Mouse (Mus musculus): ENCODE data around the gene Gpr87.
"Not testable (repeated sequence)": the region's sequence is repeated elsewhere in the genome, so short reads cannot be mapped to it uniquely, and the experiment has no call there.

Gene Gpr87

DNA sequence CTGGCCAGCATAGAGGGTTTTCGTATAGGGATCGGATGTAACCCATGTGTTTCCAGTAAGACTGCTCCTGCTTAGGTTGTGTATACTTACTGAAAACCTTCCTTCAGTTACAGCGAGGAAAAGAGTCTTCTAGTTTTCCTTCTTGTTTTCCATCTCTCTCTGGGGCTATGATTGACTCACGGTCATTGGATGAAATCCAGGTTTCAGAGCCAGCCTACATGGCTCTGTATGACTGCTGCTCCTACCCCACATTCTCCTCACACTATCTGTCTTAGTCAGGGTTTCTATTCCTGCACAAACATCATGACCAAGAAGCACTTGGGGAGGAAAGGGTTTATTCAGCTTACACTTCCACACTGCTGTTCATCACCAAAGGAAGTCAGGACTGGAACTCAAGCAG is 54.0 kb downstream of the Gpr87 start:
- intact Hi-C loops (cut with DNase I): not testable (repeated sequence)

GRCm38 (mm10) chr3:59140115-59140514 is 54.8 kb downstream of the Gpr87 start:
- intact Hi-C loops (cut with DNase I): no loop called here

DNA sequence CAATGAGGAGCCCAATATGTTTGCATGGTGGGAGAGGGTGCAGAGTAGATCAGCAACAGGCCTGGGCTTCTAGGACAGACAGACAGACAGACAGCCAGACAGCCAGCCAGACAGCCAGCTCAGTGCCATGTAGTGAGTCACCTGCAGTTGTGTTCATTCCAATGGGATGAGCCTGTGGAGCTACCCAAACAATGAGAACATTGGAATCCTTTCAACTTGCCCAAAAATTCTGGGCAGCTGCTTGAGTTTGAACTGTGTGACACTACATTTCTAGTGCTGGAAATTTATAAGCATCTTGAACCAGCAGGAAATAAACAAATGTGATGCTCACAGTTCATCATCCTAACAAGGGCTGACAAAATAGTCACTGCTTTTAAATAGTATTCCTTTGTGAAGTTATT is 55.3 kb downstream of the Gpr87 start:
- intact Hi-C loops (cut with DNase I): no loop called here

GRCm38 (mm10) chr3:59138946-59139468 is 55.9 kb downstream of the Gpr87 start:
- intact Hi-C loops (cut with DNase I): no loop called here

DNA sequence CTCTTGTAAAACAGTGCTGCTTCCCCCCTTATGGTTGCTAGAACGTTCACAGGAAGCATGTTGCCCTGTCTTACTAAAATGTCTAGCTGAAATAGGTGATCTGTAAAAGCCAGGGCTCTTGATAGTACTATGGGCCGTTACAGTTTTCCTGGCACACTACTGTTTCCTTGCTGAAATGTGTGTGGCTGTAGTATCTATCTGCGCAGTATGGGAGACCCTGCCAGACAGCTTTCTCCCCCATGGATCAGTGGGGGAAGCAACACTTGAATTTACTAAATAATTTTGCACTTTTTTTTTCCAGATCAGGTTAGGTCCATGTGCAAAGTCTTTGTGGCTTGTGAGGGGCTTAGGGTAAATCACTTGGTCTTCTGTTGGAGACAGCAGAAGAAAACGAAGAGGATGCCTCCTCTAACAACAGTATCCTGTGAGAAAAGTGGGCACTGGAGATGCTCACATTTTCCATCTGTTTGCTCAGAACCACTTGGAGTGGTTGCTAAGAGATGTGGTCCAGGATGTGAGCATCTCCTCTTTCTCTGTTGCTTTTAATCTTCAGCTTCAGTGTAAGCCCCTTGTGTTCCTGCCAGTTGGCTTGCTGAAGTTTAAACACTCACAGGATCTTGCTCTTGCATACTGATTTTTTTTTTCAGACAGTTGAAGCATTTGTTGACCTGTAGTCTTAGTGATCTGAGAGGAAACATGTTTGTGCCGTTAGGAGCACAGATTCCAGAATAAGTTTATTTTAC is 58.8 kb downstream of the Gpr87 start:
- intact Hi-C loops (cut with DNase I): no loop called here

DNA sequence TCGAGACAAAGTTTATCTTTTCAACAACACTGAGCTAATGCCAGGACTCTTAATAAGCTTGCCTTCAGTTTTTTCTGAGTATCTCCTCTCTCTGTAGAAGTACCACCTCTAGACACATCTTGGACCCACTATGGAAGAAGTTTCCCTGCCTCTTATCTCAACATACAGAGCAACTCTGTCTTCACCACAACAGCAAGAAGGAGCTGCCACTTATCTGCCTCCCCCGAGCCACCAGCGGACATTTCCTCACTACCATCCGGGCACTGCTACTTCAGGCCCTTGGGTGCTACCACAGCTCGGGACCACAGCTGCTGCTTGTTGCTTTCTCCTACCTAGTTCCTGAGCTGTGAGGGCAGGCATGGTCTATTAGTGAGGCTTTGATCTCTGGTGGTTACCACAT is 61.7 kb downstream of the Gpr87 start:
- intact Hi-C loops (cut with DNase I): no loop called here

- intact Hi-C loops (cut with DNase I): no loop called here
These were observed 62.9 kb downstream of the Gpr87 start for GRCm38 (mm10) chr3:59131966-59132365.

- intact Hi-C loops (cut with DNase I): no loop called here
These were observed 63.8 kb downstream of the Gpr87 start for GRCm38 (mm10) chr3:59131081-59131480.

- intact Hi-C loops (cut with DNase I): no loop called here
These were observed 64.5 kb downstream of the Gpr87 start for GRCm38 (mm10) chr3:59130431-59130830.

- intact Hi-C loops (cut with DNase I): no loop called here
These were observed 65.4 kb downstream of the Gpr87 start for GRCm38 (mm10) chr3:59129547-59129946.
